Mouse (Mus musculus): Measurements from ENCODE around the gene Mettl7a2.
A peak's percentile ranks its signal among the peaks of the same experiment; 100 is the strongest.
"Not testable (repeated sequence)": the region's sequence is repeated elsewhere in the genome, so short reads cannot be mapped to it uniquely, and the experiment has no call there.

Gene Mettl7a2

DNA sequence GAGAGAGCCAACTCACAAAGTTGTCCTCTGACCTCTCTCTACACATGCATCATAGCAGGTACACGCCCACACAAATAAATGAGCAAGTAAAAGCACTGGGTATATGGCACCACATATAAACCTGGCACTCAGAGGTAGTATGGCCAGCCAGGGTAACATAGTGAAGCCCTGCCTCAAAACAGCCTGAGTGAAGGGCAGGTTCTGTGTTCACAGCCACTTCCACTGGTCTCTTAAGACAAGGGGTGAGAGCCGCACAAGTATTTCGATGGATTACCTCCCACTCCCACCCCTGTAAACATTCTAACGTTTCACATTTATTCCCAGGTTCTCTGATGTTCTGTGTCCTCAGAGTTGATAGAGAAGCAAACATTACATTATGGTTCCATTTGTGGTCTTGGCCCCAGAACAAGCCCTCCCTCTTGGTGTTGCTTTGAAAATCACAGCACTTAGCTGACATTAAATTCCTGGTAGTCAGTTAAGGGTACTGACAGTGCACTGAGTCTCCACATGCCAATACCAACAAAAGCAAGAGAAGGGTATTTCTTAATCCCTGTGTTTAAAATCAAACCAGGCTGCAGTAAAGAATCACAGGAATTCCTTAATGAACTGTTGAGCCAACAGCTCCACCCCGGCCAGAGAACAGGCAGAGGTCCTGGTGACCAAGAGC, 11.6 kb upstream of the Mettl7a2 start:
- DNase-seq: not testable (repeated sequence)

DNA sequence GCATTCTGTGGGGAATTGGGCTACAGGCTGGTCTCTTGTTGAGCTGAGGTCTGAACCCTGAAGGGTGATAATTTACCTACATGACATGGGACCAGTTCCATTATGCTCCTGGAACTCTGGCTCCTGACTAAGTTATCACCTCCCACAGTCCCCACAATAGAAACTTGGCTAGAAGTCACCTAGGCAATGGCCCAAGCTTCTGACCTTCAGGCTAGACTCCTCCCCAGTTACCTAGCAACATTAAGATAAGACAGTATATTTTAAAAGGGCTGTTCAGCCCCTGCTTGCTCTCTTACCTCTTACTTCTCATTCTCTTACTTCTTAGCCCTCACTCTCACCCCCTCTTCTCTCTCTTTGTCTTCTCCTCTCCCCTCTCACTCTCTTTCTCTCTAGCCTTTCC, 7.5 kb upstream of the Mettl7a2 start:
- DNase-seq: no peak

DNA sequence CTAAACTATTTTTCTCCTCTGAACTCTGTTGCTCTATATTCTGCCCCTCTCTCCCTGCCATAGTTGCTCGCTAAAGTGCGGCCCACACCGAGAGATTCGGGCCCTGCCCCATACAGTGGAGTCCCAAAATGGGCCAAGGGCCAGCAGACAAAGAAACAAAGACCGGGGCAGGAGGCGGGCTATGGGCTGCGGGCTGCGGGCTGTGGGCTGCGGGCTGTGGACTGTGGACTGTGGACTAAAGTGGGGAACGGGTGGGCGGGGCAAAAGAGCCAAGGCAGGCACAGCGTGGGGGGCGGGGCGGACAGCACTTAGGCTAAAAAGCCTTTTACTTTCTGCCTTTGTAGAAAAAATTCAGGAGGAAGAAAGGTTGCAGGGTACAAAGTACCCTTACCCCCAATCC, 6.2 kb upstream of the Mettl7a2 start:
- DNase-seq: no peak

DNA sequence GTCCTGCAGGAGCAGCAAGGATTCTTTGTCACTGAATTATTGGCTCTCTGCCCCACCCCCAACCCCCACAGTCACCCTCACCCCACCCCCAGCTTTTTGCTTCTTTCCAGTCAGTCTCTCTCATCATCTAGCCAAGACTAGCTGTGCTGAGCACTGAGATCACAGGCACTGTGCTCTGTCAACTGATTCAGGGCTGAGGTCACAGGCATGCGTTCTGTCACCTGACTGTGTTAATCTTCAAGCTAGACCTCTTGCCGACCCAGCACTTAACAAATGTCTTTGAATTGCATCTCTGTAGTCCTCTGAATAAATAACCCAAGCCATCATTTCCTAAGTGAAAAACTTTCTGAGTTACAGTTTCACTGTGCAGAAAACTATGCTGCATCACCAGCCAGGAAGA, 3.5 kb upstream of the Mettl7a2 start:
- no peak for DNase-seq

DNA sequence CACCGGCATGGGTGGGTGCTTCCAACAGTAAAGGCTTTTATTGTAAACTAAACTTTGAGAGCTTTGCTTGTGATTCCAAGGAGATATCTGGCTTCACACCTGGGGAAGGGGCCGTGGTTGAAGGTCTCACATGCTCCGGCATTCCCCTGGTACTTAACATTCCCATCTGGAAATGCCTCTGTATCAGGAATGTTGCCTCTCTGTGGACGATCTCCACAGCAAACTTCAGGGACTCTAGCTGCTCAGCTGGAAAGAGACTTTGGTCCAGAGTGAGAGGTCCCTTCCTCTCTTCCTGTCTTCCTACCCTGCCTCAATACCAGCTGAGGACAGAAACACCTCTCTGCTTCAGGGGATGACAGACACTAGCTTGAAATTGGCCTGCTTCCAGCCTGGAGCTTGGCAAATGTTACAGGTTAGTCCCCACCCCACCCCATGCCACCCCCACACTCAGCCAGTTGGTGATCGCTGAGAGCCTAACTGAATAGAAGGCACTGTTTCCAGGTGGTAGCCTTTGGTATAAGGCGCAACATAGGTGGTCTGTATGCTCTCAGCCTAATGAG, 1.4 kb upstream of the Mettl7a2 start:
- DNase-seq: no peak

DNA sequence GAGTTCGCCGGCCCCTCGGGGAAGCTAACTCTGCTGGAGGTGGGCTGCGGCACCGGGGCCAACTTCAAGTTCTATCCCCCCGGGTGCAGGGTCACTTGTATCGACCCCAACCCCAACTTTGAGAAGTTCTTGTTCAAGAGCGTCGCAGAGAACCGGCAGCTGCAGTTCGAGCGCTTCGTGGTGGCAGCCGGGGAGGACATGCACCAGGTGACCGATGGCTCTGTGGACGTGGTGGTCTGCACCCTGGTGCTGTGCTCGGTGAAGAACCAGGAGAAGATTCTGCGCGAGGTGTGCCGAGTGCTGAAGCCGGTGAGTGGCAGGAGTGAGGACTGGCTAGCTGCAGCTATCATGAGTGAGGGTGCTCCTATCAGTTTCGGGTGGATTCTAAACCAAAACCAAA, 399 bp downstream of the Mettl7a2 start:
- DNase-seq: not testable (repeated sequence)

DNA sequence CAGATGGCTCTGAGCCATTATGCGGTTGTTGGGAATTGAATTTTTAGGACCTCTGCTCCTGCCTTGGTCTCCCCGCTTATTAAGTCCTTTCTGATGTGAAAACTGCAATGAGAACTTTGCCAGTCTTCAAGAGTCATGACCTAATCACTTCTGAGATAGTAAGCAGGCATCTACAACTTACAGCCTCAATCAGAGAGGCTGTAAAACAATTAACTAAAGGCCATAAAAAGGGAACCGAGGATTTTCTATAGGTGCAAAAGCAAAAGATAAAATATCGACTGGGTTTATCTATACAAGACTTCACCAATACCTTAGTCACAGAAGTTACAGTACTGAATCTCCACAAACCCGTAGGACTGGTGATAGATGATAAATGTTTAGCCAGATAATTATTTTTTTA, 2.9 kb downstream of the Mettl7a2 start:
- no peak for DNase-seq

DNA sequence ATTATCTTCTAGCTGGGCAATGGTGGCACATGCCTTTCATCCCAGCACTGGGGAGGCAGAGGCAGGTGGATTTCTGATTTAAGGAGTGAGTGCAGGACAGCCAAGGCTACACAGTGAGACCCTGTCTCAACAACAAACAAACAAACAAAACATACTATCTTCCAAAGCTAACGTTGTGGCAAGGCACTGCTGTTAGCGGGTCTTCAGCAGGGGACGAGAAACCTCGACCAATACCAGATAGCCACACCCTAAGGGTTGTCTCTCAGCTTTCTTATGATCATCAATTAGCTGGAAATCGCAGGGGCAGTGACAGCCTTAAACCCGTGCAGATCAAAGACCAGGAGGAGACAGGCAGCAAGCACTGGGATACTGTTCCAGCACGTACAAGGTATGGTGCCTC, 11.2 kb downstream of the Mettl7a2 start, which contains the start of gene Higd1c:
Higd1c (plus strand) TSS at position 301 of the 400 bp plus-strand sequence.
- no peak for DNase-seq

DNA sequence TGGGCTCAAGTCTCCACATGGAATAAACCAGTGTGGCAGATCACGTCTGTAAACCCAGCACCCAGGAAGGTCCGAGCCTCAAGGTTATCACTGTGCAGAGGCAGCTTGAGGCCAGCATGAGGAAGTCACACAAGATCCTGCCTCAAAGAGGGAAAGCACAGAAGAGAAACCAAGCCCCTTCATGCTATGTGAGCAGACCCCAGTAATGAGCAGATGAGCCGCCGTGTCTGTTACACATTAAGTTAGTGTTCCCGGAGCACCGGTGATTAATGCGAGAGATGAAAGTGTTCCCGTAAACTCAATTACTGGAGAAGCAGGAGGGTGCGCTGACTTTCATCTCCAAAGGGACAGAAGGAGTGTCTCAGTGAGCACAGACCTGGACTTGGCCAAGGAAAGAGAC, 13.0 kb downstream of the Mettl7a2 start:
- not testable (repeated sequence) for DNase-seq

DNA sequence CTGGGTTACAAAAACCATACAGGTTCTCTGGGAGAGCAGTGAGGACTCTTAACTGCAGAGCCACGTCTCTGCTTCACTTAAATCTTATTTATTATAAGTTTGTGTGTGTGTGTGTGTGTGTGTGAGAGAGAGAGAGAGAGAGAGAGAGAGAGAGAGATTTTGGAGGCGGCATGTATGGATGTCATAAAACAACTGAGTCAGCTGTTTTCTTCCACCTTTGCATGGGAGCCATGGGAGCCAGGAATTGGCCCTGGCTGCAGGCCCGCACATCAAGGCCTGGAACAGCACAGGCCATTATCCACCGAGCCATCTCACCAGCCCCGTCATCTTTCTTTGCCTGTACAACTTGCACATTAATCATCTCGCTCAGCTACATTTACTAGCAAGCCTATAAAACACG, 14.1 kb downstream of the Mettl7a2 start:
- DNase-seq: no peak

DNA sequence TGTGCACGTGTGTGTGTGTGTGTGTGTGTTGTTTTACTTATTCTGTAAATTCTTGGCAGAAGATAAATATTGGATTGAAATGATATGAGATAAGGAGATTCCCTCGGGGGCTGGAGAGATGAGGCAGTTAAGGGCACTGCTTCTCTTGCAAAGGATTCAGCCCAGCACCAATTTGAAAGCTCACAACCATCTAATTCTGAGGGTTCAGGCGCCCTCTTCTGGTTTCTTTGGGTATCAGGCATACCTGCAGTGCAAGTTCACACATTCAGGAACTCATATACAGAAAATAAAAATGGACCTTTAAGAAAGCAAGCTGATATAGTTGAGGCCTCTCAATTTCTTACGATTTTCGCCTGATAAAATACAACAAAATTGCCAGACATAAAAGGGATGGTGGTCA, 22.1 kb downstream of the Mettl7a2 start:
- DNase-seq: peak; percentile 72

DNA sequence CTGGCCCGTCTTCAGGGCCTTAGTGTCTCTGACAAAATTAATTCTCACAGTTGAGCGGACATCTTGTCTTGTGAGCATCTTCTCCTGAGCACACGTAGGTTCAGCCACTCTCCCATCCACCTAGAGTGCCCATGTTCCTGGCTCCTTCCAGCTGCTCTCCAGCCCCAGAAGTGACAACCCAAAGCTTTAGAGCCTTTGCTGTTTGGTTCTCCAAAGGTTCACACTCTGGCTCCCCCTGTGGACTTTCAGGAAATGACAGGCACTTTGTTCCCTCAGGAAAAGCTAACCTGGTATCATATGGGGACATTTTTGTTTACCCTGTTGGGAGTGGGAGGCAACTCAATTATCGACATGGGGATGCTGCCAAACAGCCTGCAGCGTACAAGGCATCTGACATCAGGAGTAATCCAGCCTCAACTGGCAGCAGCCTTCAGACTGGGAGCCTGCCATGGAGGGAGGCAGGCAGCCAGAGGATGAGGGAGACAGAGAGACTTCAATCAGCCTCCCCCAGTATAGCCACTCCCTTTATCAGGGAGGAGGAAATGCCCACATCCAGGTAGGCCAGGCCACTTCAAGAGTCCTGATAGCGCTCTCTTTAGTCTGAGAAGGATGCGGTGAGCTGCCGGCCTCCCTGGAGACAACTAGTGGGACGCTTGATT, 25.0 kb downstream of the Mettl7a2 start:
- DNase-seq: not testable (repeated sequence)

DNA sequence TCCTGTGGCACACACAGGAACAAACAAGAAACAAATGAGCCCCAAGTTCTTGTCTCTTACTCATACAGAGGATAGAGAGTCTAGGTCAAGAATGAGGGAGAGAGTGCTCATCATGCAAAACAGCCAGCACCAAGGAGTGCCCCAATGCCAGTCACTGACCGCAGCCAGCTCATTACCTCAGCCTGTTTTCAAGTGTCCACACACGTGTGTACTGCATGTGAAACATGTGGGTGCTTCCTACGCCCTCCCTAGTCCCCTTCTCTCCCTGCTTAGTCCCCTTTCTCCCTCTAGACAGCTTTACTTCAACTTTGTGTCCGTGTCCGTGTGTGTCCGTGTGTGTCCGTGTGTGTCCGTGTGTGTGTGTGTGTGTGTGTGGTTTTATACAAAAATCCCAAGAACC, 26.7 kb downstream of the Mettl7a2 start:
- DNase-seq: no peak

DNA sequence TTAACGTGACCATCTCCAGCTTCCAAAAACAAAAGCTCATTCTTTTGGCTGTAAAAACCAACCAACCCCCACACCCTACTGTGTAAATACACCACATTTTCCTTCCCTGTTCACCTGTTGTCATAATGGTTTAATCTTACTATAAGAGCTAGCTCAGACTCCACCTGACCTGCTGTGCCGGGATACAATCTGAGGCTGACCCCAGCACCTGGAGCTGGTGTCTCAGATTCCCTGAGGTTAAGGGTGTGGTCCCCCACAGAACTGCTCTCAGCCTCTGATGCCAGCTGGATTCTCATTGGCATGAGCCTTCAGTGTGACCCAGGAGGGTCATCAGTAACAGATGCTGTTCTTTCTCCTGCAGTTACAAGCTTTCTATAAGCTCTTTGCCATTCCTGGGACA, 27.1 kb downstream of the Mettl7a2 start:
- DNase-seq: no peak

DNA sequence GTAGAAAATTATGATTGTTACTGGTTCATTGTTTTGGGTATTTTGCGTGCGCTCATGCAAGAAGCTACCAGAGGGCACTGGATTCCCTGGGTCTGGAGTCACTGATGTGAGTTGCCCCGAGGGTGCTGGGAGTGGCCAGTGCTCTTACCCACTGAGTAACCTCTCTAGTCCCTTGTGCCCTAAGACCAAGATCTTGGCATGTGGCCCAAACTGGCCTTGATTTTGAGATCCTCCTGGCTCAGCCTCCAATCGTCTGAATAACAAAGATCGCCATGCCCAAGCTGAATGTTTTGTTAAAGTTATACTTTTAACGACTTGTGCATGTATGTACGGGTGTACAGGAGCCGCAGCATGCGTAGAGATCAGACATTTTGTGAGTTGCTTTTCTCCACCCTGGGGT, 32.7 kb downstream of the Mettl7a2 start:
- no peak for DNase-seq

DNA sequence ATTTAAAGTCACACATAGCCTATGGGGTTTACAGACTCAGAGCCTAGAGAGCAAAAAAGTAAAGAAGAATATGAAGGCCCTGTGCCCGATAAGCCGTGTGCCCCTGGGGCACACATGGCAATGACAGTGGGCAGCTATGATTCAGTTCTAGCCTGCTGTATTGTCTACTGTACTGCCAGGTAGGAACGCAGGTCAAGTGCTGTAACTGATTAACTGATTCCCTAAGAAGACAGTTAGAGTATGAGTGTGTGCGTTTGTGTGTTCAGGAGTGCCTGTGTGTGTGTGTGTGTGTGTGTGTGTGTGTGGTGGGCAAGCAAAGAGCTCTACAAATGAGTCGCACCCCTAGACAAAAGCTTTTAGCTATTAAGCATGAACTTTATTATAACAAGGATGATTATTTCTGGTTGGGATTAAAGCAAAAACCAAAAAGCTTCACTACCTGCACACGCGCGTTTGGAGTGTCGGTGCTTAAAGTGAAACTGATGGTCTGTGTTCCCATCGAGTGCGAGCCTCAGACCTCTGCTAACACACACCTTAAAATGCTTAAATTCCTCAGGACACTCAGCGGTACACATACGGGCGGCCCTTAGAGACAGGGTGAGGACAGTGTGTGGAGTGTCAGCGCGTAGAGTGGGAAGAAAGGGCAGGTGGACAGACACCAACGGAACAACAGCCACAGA, 34.7 kb downstream of the Mettl7a2 start:
- DNase-seq: no peak

DNA sequence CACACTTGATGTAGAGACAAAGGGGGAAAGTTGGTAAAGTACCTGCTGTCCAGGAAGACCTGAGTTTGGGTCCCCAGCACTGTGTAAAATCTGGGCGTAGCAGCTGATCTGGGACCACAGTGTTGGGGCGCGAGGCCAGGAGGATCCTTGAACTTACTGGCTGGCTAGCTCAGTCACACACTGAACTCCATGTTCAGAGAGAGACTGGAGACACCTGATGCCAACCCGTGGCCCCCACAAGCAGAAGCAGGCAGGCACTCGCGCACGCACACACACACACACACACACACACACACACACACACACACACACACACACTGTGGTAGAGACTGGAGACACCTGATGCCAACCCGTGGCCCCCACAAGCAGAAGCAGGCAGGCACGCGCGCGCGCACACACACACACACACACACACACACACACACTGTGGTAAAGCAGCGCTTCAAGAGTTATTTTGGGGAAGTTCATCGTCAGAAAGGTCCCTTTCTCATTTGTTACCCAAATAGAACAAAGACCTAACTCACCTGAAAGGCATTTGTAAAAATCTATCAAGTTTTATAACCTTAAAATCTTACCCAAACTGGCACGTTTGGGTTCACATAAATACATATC, 35.3 kb downstream of the Mettl7a2 start:
- no peak for DNase-seq

DNA sequence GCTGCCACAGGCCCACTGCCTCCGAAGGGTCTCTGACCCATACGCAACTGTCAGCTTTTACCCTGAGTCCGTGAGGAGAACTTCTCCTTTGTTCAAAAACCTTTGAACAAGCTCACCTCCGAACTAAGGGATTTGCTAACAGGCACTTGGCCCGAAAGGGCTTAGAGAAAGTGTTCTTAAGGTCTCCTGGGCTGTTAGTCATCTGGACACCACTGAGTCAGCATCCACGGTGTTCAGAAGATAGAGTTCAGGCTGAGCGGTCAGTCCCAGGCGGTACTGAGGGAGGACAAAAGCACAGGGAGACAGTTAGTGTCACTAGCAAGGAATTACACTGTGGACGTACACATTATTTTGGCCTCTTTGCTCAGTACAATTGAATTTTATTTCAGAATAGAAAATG, 35.9 kb downstream of the Mettl7a2 start:
- no peak for DNase-seq

DNA sequence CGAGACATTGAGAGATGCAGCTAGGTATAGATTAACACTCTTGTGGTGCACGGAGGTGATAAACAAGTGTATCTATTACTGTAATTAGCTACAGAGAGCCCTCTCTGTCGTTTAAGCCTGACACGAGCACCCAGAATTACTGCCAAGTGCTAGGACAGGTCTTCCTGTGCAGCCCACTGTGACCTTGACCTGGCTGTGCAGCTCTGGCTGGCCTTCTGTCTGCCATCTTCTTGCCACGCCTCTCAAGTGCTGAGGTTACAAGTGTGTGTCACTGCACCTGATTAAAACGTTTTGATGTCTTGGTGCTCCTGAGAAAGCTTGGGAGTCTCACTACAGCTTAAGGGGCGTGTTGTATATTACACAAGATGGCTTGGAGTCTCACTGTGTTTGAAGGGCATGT, 38.1 kb downstream of the Mettl7a2 start:
- no peak for DNase-seq

DNA sequence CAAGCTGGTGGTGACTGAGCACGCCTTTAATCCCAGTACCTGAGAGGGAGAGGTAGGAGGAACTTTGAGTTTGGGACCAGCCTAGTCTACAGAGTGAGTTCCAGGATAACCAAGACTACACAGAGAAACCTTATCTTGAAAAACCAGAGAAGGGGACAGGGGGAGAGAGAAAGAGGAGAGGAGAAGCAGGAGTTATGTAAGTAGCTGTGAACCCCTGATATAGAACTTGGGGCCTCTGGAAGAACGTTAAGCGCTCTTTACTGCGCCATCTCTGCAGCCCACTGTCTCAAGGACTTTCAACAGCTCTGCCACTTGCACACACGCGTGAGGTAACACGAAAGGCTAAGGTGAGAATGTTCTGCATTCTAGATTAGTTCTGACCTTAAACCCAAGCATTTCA, 38.6 kb downstream of the Mettl7a2 start:
- no peak for DNase-seq

DNA sequence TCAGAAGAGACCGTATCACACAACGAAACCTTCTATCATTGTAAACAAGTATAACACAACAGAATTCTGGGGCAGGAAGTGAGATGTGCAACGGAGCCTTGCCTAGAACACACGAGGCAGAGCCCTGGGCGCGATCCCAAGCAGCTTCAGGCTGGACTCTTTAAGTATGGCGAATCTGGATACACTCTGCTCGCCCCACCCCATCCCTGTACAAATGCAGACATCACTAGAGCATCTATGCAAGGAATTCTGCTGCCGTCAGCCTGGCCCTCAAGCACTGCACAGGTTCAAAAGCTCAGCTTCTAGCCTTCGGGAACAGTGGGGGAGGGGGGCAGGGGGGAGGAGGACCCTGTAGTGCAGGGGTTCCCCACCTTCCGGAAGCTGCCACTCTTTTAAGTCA, 40.0 kb downstream of the Mettl7a2 start:
- DNase-seq: no peak

DNA sequence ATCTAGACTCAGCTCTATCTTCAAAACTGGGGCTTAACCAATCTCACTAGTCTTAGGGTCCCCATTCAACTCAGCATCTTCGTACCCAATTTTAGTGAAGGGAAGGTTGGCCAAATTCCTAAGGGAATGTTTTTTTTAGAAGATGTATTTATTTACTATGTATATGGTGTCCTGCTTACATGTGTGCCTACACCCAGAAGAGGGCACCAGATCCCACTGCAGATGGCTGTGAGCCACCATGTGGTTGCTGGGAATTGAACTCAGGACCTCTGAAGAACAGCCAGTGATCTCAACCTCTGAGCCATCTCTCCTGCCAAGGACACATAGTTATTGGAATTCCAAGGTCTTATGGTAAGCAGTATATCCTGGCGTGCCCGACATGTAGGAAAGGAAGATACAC, 42.6 kb downstream of the Mettl7a2 start:
- DNase-seq: no peak

DNA sequence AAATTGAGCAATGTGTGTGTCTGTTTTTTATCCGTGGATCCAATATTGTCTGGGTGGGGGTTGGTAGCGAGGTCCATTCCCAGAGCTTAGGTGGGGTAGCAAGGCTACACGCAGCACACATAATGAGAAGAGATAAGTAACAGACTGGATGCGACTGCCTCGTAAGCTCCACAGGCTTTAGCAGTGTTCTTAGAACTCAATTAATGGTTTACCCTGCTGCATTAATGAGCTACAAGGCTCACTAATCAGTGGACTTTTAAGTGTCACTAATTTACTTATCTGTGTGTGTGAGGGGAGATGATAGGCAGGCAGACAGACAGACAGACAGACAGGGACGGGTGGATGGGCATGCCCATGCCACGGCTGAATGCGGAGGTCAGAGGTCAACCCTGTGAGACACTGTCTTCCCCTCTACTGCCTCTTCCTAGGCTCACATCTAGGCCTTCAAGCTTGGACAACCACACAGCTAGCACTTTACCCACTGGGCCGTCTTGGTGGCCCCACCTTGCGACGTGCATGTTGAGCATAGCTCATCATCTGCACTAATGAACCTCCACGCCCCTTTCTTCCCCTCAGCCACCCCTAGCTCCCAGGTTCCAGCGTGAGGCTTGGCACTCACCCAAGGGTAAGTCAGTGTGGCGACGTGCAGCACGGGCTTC, 47.7 kb downstream of the Mettl7a2 start:
- DNase-seq: no peak

Data from right cerebral cortex, postnatal 4 days (tissue).